Mouse (Mus musculus): Measurements from ENCODE around the gene Haus6.

Haus6 gene

GRCm38 (mm10) chr4:86575283-86575983, 36.4 kb downstream of the Haus6 start, which contains the start of gene Rraga:
Gene Rraga, plus strand, starts transcription at chr4:86575668.
- peak; percentile 95 for DNase-seq (ENCODE audit: low read depth, low spot score)

- no peak for DNase-seq (ENCODE audit: low read depth, low spot score)
These were observed 36.9 kb downstream of the Haus6 start for GRCm38 (mm10) chr4:86574939-86575282.

GRCm38 (mm10) chr4:86561061-86561460, 50.8 kb downstream of the Haus6 start:
- no peak for DNase-seq (ENCODE audit: low read depth, low spot score)

- no peak for DNase-seq (ENCODE audit: low read depth, low spot score)
These were observed 52.8 kb downstream of the Haus6 start for GRCm38 (mm10) chr4:86559006-86559405.

- no peak for DNase-seq (ENCODE audit: low read depth, low spot score)
These were observed 53.6 kb downstream of the Haus6 start, which contains the start of gene Saxo1 for GRCm38 (mm10) chr4:86558228-86558627. Gene Saxo1, minus strand, starts transcription at chr4:86558328.

- DNase-seq (ENCODE audit: low read depth, low spot score): no peak
These were observed 54.5 kb downstream of the Haus6 start for GRCm38 (mm10) chr4:86557371-86557770.

- DNase-seq (ENCODE audit: low read depth, low spot score): peak; percentile 35
These were observed 56.7 kb downstream of the Haus6 start for GRCm38 (mm10) chr4:86555035-86555707.

- DNase-seq (ENCODE audit: low read depth, low spot score): no peak
These were observed 63.5 kb downstream of the Haus6 start for GRCm38 (mm10) chr4:86548332-86548731.

GRCm38 (mm10) chr4:86545615-86546014, 66.2 kb downstream of the Haus6 start:
- no peak for DNase-seq (ENCODE audit: low read depth, low spot score)

GRCm38 (mm10) chr4:86543999-86544398, 67.9 kb downstream of the Haus6 start:
- DNase-seq (ENCODE audit: low read depth, low spot score): no peak

GRCm38 (mm10) chr4:86541573-86541972, 70.3 kb downstream of the Haus6 start:
- no peak for DNase-seq (ENCODE audit: low read depth, low spot score)

GRCm38 (mm10) chr4:86538936-86539335, 72.9 kb downstream of the Haus6 start:
- no peak for DNase-seq (ENCODE audit: low read depth, low spot score)

- DNase-seq (ENCODE audit: low read depth, low spot score): peak; percentile 56
These were observed 73.9 kb downstream of the Haus6 start for GRCm38 (mm10) chr4:86537972-86538371.

GRCm38 (mm10) chr4:86534091-86534481, 77.8 kb downstream of the Haus6 start:
- no peak for DNase-seq (ENCODE audit: low read depth, low spot score)

- no peak for DNase-seq (ENCODE audit: low read depth, low spot score)
These were observed 78.3 kb downstream of the Haus6 start for GRCm38 (mm10) chr4:86533406-86534090.

- DNase-seq (ENCODE audit: low read depth, low spot score): no peak
These were observed 82.7 kb downstream of the Haus6 start for GRCm38 (mm10) chr4:86529161-86529560.

All from CD4-positive helper T cell, adult 2 months (primary cell).